Mouse (Mus musculus) stomach, embryonic 16.5 days (tissue): ENCODE data around the gene Olfr1293-ps. TPM values are rescaled to one million over a fixed set of nuclear protein-coding genes. Genes with fewer than 3 reads are reported as not detected.

ENCODE experiments used
- ATAC-seq: fragments of 200-750 bp; cut with Nextera tagmentation; 2 replicates; pipeline ENCODE4 v1.8.0; 2017; ENCODE audit warnings: moderate number of reproducible peaks, moderate TSS enrichment; ENCODE audit not compliant: insufficient read depth, low FRiP score
- H3K27ac ChIP-seq: fragments of 300-500 bp; sonication (generic); 2 replicates; pipeline ENCODE4 v1.5.1; 2014; ENCODE audit warnings: low read length
- H3K27me3 ChIP-seq: fragments of 300-500 bp; sonication (generic); 2 replicates; pipeline ENCODE4 v1.6.1; 2014; ENCODE audit warnings: low read length, control low read depth, mixed read lengths; ENCODE audit not compliant: control insufficient read depth, insufficient read depth
- H3K36me3 ChIP-seq: fragments of 300-500 bp; sonication (generic); 2 replicates; pipeline ENCODE4 v1.6.1; 2014; ENCODE audit warnings: low read length; ENCODE audit not compliant: control insufficient read depth, insufficient read depth
- H3K4me1 ChIP-seq: fragments of 300-500 bp; sonication (generic); 2 replicates; pipeline ENCODE4 v1.6.1; 2014; ENCODE audit warnings: low read length, control low read depth, mixed read lengths; ENCODE audit not compliant: control insufficient read depth, insufficient read depth
- H3K4me2 ChIP-seq: fragments of 300-500 bp; sonication (generic); 2 replicates; pipeline ENCODE4 v1.6.1; 2014; ENCODE audit warnings: low read depth, low read length, mixed read lengths
- H3K4me3 ChIP-seq: fragments of 300-500 bp; sonication (generic); replicated peaks from 2 replicates; pipeline ENCODE4 v1.5.1; 2014; ENCODE audit warnings: mild to moderate bottlenecking, low read length
- H3K9ac ChIP-seq: fragments of 300-500 bp; sonication (generic); 2 replicates; pipeline ENCODE4 v1.6.1; 2014; ENCODE audit warnings: low read length
- H3K9me3 ChIP-seq: fragments of 300-500 bp; sonication (generic); replicated peaks from 2 replicates; pipeline ENCODE4 v1.6.1; 2016; ENCODE audit warnings: low read length, control low read depth; ENCODE audit not compliant: control insufficient read depth
- WGBS: fragments of 180-500 bp; shearing (Covaris S2); extraction: QIAGEN DNeasy Blood & Tissue Kit; methylation state at CpG from one replicate; pipeline ENCODE4 v1.1.7; 2014; 5-methylcytosine and 5-hydroxymethylcytosine counted together
- polyA plus RNA-seq: library from polyadenylated mRNA; unstranded; fragments of >200 nt; fragmentation: Nextera tagmentation; extraction: Ambion mirVana; gene quantifications from 2 replicates; pipeline ENCODE4 v1.2.1, GENCODE M21; 2015

The Olfr1293-ps gene
- not detected in 2 replicates for polyA plus RNA-seq

- no peak within 1 kb of the TSS for H3K4me2 ChIP-seq
- H3K4me1 ChIP-seq, result no peaks in the 10 kb centered on the region
- no peaks in the 10 kb centered on the region for H3K27me3 ChIP-seq
- ATAC-seq, result no peak
- H3K27ac ChIP-seq, result no peak within 1 kb of the TSS
- 75% methylated on average over 1 of the region's 1 CpGs for WGBS
- H3K9me3 ChIP-seq, result no peaks in the 10 kb centered on the region
- no peak within 1 kb of the TSS for H3K4me3 ChIP-seq
- H3K36me3 ChIP-seq, result no peaks in the 10 kb centered on the region
- H3K9ac ChIP-seq, result no peak within 1 kb of the TSS
These were observed at the start of gene Olfr1293-ps for GRCm38 (mm10) chr2:111524903-111525302. Olfr1293-ps (plus strand) TSS chr2:111525203.

GRCm38 (mm10) chr2:111480519-111480918 lies 44.5 kb upstream of the Olfr1293-ps start, which contains the start of gene Olfr1289:
Olfr1289 (plus strand) TSS chr2:111480819.
- no peak for ATAC-seq
- WGBS, result 80% methylated on average over 1 of the region's 1 CpGs

GRCm38 (mm10) chr2:111493729-111494128 lies 31.3 kb upstream of the Olfr1293-ps start, which contains the start of gene Olfr1290:
Olfr1290 (minus strand) TSS chr2:111493829.
- Histone ChIP-seq H3K4me3 (no peak within 1 kb of the TSS), H3K27me3 (no peaks in the 10 kb centered on the region), H3K9me3 (no peaks in the 10 kb centered on the region), H3K4me2 (no peak within 1 kb of the TSS), H3K4me1 (no peaks in the 10 kb centered on the region), H3K36me3 (no peaks in the 10 kb centered on the region), H3K27ac (no peak within 1 kb of the TSS), H3K9ac (no peak within 1 kb of the TSS)
- WGBS, result 72% methylated on average over 5 of the region's 5 CpGs
- ATAC-seq, result no peak

More at GRCm38 (mm10) chr2:111480519-111480918, 44.5 kb upstream of the Olfr1293-ps start, which contains the start of gene Olfr1289:
- H3K4me2 ChIP-seq, result no peak within 1 kb of the TSS
- no peak within 1 kb of the TSS for H3K4me3 ChIP-seq
- no peaks in the 10 kb centered on the region for H3K4me1 ChIP-seq
- no peak within 1 kb of the TSS for H3K27ac ChIP-seq
- H3K27me3 ChIP-seq, result no peaks in the 10 kb centered on the region
- H3K9me3 ChIP-seq, result no peaks in the 10 kb centered on the region
- H3K36me3 ChIP-seq, result no peaks in the 10 kb centered on the region
- no peak within 1 kb of the TSS for H3K9ac ChIP-seq

GRCm38 (mm10) chr2:111496880-111497279 lies 28.1 kb upstream of the Olfr1293-ps start, which contains the start of gene Olfr1291-ps1:
Olfr1291-ps1 (plus strand) TSS chr2:111497180.
- no peak for ATAC-seq
- 87% methylated on average over 3 of the region's 3 CpGs for WGBS
- Histone ChIP-seq H3K36me3 (no peaks in the 10 kb centered on the region), H3K9me3 (no peaks in the 10 kb centered on the region), H3K27me3 (no peaks in the 10 kb centered on the region), H3K4me2 (no peak within 1 kb of the TSS), H3K27ac (no peak within 1 kb of the TSS), H3K4me1 (no peaks in the 10 kb centered on the region), H3K4me3 (no peak within 1 kb of the TSS), H3K9ac (no peak within 1 kb of the TSS)

- no peak overlapping the region for H3K4me3 ChIP-seq
These were observed 7.6 kb upstream of the Olfr1293-ps start for GRCm38 (mm10) chr2:111517451-111517850.

GRCm38 (mm10) chr2:111540191-111540590 lies 15.2 kb downstream of the Olfr1293-ps start, which contains the start of gene Olfr1294:
Olfr1294 (minus strand) TSS chr2:111540291.
- ATAC-seq, result no peak
- Histone ChIP-seq H3K4me3 (no peak within 1 kb of the TSS), H3K4me1 (no peaks in the 10 kb centered on the region), H3K9ac (no peak within 1 kb of the TSS), H3K27ac (no peak within 1 kb of the TSS), H3K27me3 (no peaks in the 10 kb centered on the region), H3K4me2 (no peak within 1 kb of the TSS), H3K36me3 (no peaks in the 10 kb centered on the region), H3K9me3 (no peaks in the 10 kb centered on the region)
- 48% methylated on average over 1 of the region's 1 CpGs for WGBS

More at GRCm38 (mm10) chr2:111517451-111517850, 7.6 kb upstream of the Olfr1293-ps start:
- no peak overlapping the region for H3K27ac ChIP-seq
- WGBS, result 85% methylated on average over 10 of the region's 10 CpGs
- H3K4me2 ChIP-seq, result no peak overlapping the region
- H3K27me3 ChIP-seq, result no peaks in the 10 kb centered on the region
- H3K9me3 ChIP-seq, result no peaks in the 10 kb centered on the region
- H3K9ac ChIP-seq, result no peak overlapping the region
- H3K4me1 ChIP-seq, result no peaks in the 10 kb centered on the region
- no peak for ATAC-seq
- no peaks in the 10 kb centered on the region for H3K36me3 ChIP-seq

GRCm38 (mm10) chr2:111569581-111569980 lies 44.6 kb downstream of the Olfr1293-ps start, which contains the start of gene Olfr1295:
Olfr1295 (minus strand) TSS chr2:111569681.
- ATAC-seq, result no peak
- Histone ChIP-seq H3K27me3 (no peaks in the 10 kb centered on the region), H3K9me3 (no peaks in the 10 kb centered on the region), H3K4me3 (no peak within 1 kb of the TSS), H3K4me2 (no peak within 1 kb of the TSS), H3K4me1 (no peaks in the 10 kb centered on the region), H3K9ac (no peak within 1 kb of the TSS), H3K36me3 (no peaks in the 10 kb centered on the region), H3K27ac (no peak within 1 kb of the TSS)

Other genes starting within 250 kb of the Olfr1293-ps start
- not detected in 2 replicates for gene Olfr1278, start 235.1 kb upstream of the Olfr1293-ps start, polyA plus RNA-seq
- gene Olfr1279, start 224.6 kb upstream of the Olfr1293-ps start, polyA plus RNA-seq, result not detected in 2 replicates
- not detected in 2 replicates for gene Olfr1280, start 211.2 kb upstream of the Olfr1293-ps start, polyA plus RNA-seq
- gene Olfr1281, start 198.7 kb upstream of the Olfr1293-ps start, polyA plus RNA-seq, result not detected in 2 replicates
- not detected in 2 replicates for gene Olfr1282, start 189.1 kb upstream of the Olfr1293-ps start, polyA plus RNA-seq
- not detected in 2 replicates for gene Olfr1283, start 158.4 kb upstream of the Olfr1293-ps start, polyA plus RNA-seq
- not detected in 2 replicates for gene Olfr1284, start 149.7 kb upstream of the Olfr1293-ps start, polyA plus RNA-seq
- not detected in 2 replicates for gene Olfr1286, start 102.1 kb upstream of the Olfr1293-ps start, polyA plus RNA-seq
- gene Olfr1287, start 76.1 kb upstream of the Olfr1293-ps start, polyA plus RNA-seq, result not detected in 2 replicates
- gene Olfr1288, start 51.1 kb upstream of the Olfr1293-ps start, polyA plus RNA-seq, result not detected in 2 replicates
- not detected in 2 replicates for gene Olfr1289, start 44.4 kb upstream of the Olfr1293-ps start, polyA plus RNA-seq
- gene Olfr1290, start 31.4 kb upstream of the Olfr1293-ps start, polyA plus RNA-seq, result not detected in 2 replicates
- gene Olfr1291-ps1, start 28.0 kb upstream of the Olfr1293-ps start, polyA plus RNA-seq, result not detected in 2 replicates
- not detected in 2 replicates for gene Olfr1294, start 15.1 kb downstream of the Olfr1293-ps start, polyA plus RNA-seq
- not detected in 2 replicates for gene Olfr1295, start 44.5 kb downstream of the Olfr1293-ps start, polyA plus RNA-seq
- not detected in 2 replicates for gene Olfr1297, start 101.3 kb downstream of the Olfr1293-ps start, polyA plus RNA-seq
- not detected in 2 replicates for gene Olfr1298, start 124.0 kb downstream of the Olfr1293-ps start, polyA plus RNA-seq
- gene Olfr1299, start 136.2 kb downstream of the Olfr1293-ps start, polyA plus RNA-seq, result not detected in 2 replicates
- not detected in 2 replicates for gene Olfr1301, start 225.8 kb downstream of the Olfr1293-ps start, polyA plus RNA-seq